Mouse (Mus musculus): ENCODE data around the gene Hrh3. TPM values are rescaled to one million over a fixed set of nuclear protein-coding genes. Genes with fewer than 3 reads are reported as not detected.
A peak's percentile ranks its signal among the peaks of the same experiment; 100 is the strongest.

The Hrh3 gene
- total and polyA plus RNA-seq, 3 experiments = 0.06 to 0.21 TPM; not detected in 1

- DNase-seq = no peak
- no peak overlapping the region for H3K27ac ChIP-seq
- intact Hi-C loops (cut with DNase I) = no loop called here
- 32% methylated on average over 3 of the region's 3 CpGs for WGBS
- no peaks in the 10 kb centered on the region; the same call in 1 of the 2 replicates for H3K27me3 ChIP-seq (ENCODE audit: control insufficient read depth, insufficient read depth, low read length)
- H3K4me1 ChIP-seq (ENCODE audit: control insufficient read depth, insufficient read depth, low read length) = no peaks in the 10 kb centered on the region
- H3K9ac ChIP-seq (ENCODE audit: low read depth, low read length) = no peak overlapping the region
- no peaks in the 10 kb centered on the region for H3K79me2 ChIP-seq (replicated peaks; ENCODE audit: control insufficient read depth, insufficient read depth, low read length)
- TF ChIP-seq EP300 (IDR thresholded peaks at IDR 0.05; ENCODE audit: insufficient read depth, low read depth, low read length) (no peak), CTCF (IDR thresholded peaks at IDR 0.05) (no peak), POLR2A (IDR thresholded peaks at IDR 0.05; ENCODE audit: insufficient read depth, low read depth, low read length) (no peak)
- H3K4me3 ChIP-seq = no peak overlapping the region
- no peaks in the 10 kb centered on the region for H3K36me3 ChIP-seq (ENCODE audit: control insufficient read depth, insufficient read depth, low read length)
Observed at GRCm38 (mm10) chr2:180097585-180097984, 6.7 kb downstream of the Hrh3 start.

- no peaks in the 10 kb centered on the region; the same call in 1 of the 2 replicates for H3K27me3 ChIP-seq (ENCODE audit: control insufficient read depth, insufficient read depth, low read length)
- DNase-seq = no peak
- no peak overlapping the region for H3K4me3 ChIP-seq
- WGBS = 49% methylated on average over 5 of the region's 5 CpGs
- no peaks in the 10 kb centered on the region for H3K79me2 ChIP-seq (replicated peaks; ENCODE audit: control insufficient read depth, insufficient read depth, low read length)
- no peak overlapping the region for H3K27ac ChIP-seq
- no peak overlapping the region for H3K9ac ChIP-seq (ENCODE audit: low read depth, low read length)
- H3K4me1 ChIP-seq (ENCODE audit: control insufficient read depth, insufficient read depth, low read length) = no peaks in the 10 kb centered on the region
- H3K36me3 ChIP-seq (ENCODE audit: control insufficient read depth, insufficient read depth, low read length) = no peaks in the 10 kb centered on the region
- TF ChIP-seq EP300 (IDR thresholded peaks at IDR 0.05; ENCODE audit: insufficient read depth, low read depth, low read length) (no peak), POLR2A (IDR thresholded peaks at IDR 0.05; ENCODE audit: insufficient read depth, low read depth, low read length) (no peak), CTCF (IDR thresholded peaks at IDR 0.05) (no peak)
- intact Hi-C loops (cut with DNase I) = no loop called here
Observed at GRCm38 (mm10) chr2:180095711-180096110, 8.6 kb downstream of the Hrh3 start.

GRCm38 (mm10) chr2:180090285-180090684 is 14.0 kb downstream of the Hrh3 start:
- Histone ChIP-seq H3K9ac (ENCODE audit: low read depth, low read length) (no peak overlapping the region), H3K27me3 (ENCODE audit: control insufficient read depth, insufficient read depth, low read length) (no peaks in the 10 kb centered on the region), H3K79me2 (replicated peaks; ENCODE audit: control insufficient read depth, insufficient read depth, low read length) (no peaks in the 10 kb centered on the region), H3K4me3 (no peak overlapping the region), H3K36me3 (ENCODE audit: control insufficient read depth, insufficient read depth, low read length) (no peaks in the 10 kb centered on the region), H3K27ac (no peak overlapping the region), H3K4me1 (ENCODE audit: control insufficient read depth, insufficient read depth, low read length) (no peaks in the 10 kb centered on the region)
- TF ChIP-seq EP300 (IDR thresholded peaks at IDR 0.05; ENCODE audit: insufficient read depth, low read depth, low read length) (no peak), CTCF (IDR thresholded peaks at IDR 0.05) (no peak), POLR2A (IDR thresholded peaks at IDR 0.05; ENCODE audit: insufficient read depth, low read depth, low read length) (no peak)
- DNase-seq = no peak
- intact Hi-C loops (cut with DNase I) = no loop called here
- 65% methylated on average over 11 of the region's 11 CpGs for WGBS

GRCm38 (mm10) chr2:180087472-180087871 is 16.8 kb downstream of the Hrh3 start:
- intact Hi-C loops (cut with DNase I) = no loop called here
- Histone ChIP-seq H3K79me2 (replicated peaks; ENCODE audit: control insufficient read depth, insufficient read depth, low read length) (no peaks in the 10 kb centered on the region), H3K36me3 (ENCODE audit: control insufficient read depth, insufficient read depth, low read length) (no peaks in the 10 kb centered on the region), H3K27me3 (ENCODE audit: control insufficient read depth, insufficient read depth, low read length) (no peaks in the 10 kb centered on the region), H3K4me1 (ENCODE audit: control insufficient read depth, insufficient read depth, low read length) (no peaks in the 10 kb centered on the region), H3K9ac (ENCODE audit: low read depth, low read length) (no peak overlapping the region), H3K27ac (no peak overlapping the region), H3K4me3 (no peak overlapping the region)
- 94% methylated on average over 4 of the region's 4 CpGs for WGBS
- DNase-seq = no peak
- no peak for TF ChIP-seq POLR2A (IDR thresholded peaks at IDR 0.05; ENCODE audit: insufficient read depth, low read depth, low read length)
- peak; percentile 44 for TF ChIP-seq CTCF (IDR thresholded peaks at IDR 0.05)

GRCm38 (mm10) chr2:180086637-180087027 is 17.7 kb downstream of the Hrh3 start:
- 88% methylated on average over 5 of the region's 5 CpGs for WGBS
- H3K9ac ChIP-seq (ENCODE audit: low read depth, low read length) = no peak overlapping the region
- no peak overlapping the region for H3K4me3 ChIP-seq
- DNase-seq = no peak
- intact Hi-C loops (cut with DNase I) = no loop called here
- no peaks in the 10 kb centered on the region for H3K36me3 ChIP-seq (ENCODE audit: control insufficient read depth, insufficient read depth, low read length)
- TF ChIP-seq POLR2A (IDR thresholded peaks at IDR 0.05; ENCODE audit: insufficient read depth, low read depth, low read length) = no peak
- no peak for TF ChIP-seq CTCF (IDR thresholded peaks at IDR 0.05)
- TF ChIP-seq EP300 (IDR thresholded peaks at IDR 0.05; ENCODE audit: insufficient read depth, low read depth, low read length) = no peak
- H3K79me2 ChIP-seq (replicated peaks; ENCODE audit: control insufficient read depth, insufficient read depth, low read length) = no peaks in the 10 kb centered on the region
- H3K4me1 ChIP-seq (ENCODE audit: control insufficient read depth, insufficient read depth, low read length) = no peaks in the 10 kb centered on the region
- H3K27me3 ChIP-seq (ENCODE audit: control insufficient read depth, insufficient read depth, low read length) = no peaks in the 10 kb centered on the region
- H3K27ac ChIP-seq = no peak overlapping the region

GRCm38 (mm10) chr2:180085926-180086636 is 18.2 kb downstream of the Hrh3 start:
- Histone ChIP-seq H3K79me2 (replicated peaks; ENCODE audit: control insufficient read depth, insufficient read depth, low read length) (no peaks in the 10 kb centered on the region), H3K4me3 (no peak overlapping the region), H3K27ac (no peak overlapping the region), H3K27me3 (ENCODE audit: control insufficient read depth, insufficient read depth, low read length) (no peaks in the 10 kb centered on the region), H3K9ac (ENCODE audit: low read depth, low read length) (no peak overlapping the region), H3K4me1 (ENCODE audit: control insufficient read depth, insufficient read depth, low read length) (no peaks in the 10 kb centered on the region), H3K36me3 (ENCODE audit: control insufficient read depth, insufficient read depth, low read length) (no peaks in the 10 kb centered on the region)
- intact Hi-C loops (cut with DNase I) = no loop called here
- TF ChIP-seq POLR2A (IDR thresholded peaks at IDR 0.05; ENCODE audit: insufficient read depth, low read depth, low read length) (no peak), CTCF (IDR thresholded peaks at IDR 0.05) (no peak), EP300 (IDR thresholded peaks at IDR 0.05; ENCODE audit: insufficient read depth, low read depth, low read length) (no peak)
- WGBS = 80% methylated on average over 16 of the region's 16 CpGs
- no peak for DNase-seq

Data from heart, adult 2 months (tissue).